Mouse (Mus musculus) spleen, postnatal 14 days (tissue): ENCODE data around the gene Pex11g.

ENCODE experiments used
- DNase-seq, 2 experiments: peaks; one replicate each; pipeline ENCODE4 v3.0.0; 2021 to 2022; ENCODE audit warnings: low spot score in 2 of 2

Gene Pex11g

GRCm38 (mm10) chr8:3415661-3416060, 51.8 kb downstream of the Pex11g start:
- no peak for DNase-seq

GRCm38 (mm10) chr8:3415259-3415658, 52.2 kb downstream of the Pex11g start:
- DNase-seq, result no peak

- DNase-seq, result no peak
Measured at GRCm38 (mm10) chr8:3414639-3415190, 52.8 kb downstream of the Pex11g start.

GRCm38 (mm10) chr8:3412816-3413215, 54.7 kb downstream of the Pex11g start:
- DNase-seq, result no peak

- DNase-seq, result no peak
Measured at GRCm38 (mm10) chr8:3411901-3412301, 55.6 kb downstream of the Pex11g start.

GRCm38 (mm10) chr8:3411085-3411484, 56.4 kb downstream of the Pex11g start:
- DNase-seq, result no peak

GRCm38 (mm10) chr8:3407417-3407816, 60.1 kb downstream of the Pex11g start:
- no peak for DNase-seq
